Comparison of ENCODE assay signal across 9 mouse cellular contexts in the genomic region with DNA sequence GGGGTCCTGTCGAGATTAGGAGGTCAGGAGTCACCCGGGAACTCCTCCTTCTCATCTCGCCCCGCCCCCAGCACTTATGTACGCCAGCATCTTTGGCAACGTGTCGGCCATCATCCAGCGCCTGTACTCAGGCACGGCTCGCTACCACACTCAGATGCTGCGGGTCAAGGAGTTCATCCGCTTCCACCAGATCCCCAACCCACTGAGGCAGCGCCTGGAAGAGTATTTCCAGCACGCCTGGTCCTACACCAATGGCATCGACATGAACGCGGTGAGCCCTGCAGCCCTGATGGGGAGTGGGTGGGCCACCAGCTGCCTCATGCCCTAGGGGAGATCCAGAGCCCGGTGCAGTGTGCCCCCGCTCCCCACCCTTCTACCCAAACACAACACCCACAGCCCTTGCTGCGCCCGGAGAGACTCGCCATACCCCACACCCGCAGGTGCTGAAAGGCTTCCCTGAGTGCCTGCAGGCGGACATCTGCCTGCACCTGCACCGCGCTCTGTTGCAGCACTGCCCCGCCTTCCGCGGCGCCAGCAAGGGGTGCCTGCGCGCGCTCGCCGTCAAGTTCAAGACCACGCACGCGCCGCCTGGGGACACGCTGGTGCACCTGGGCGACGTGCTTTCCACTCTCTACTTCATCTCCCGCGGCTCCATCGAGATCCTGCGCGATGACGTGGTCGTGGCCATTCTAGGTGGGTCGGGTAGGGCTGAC. TPM values are rescaled to one million over a fixed set of nuclear protein-coding genes. Genes with fewer than 3 reads are reported as not detected.
A peak's percentile ranks its signal among the peaks of the same experiment; 100 is the strongest.
DNase-seq lines count a peak whose midpoint lies in the region; ATAC-seq and TF ChIP-seq lines count a peak whose summit lies in the region.
"Had no signal": no experiment of that assay in that cellular context is flagged by ENCODE, and none has a peak within 500 bp of the region (broad histone marks: within the 10 kb centered on the region; RNA-seq: fewer than 3 reads in every experiment).

No protein-coding gene starts in this region.

- WGBS in lung, embryonic 14.5 days, result under 1% methylated on average over 50 of the region's 50 CpGs
- 1% methylated on average over 50 of the region's 50 CpGs for WGBS in small intestine, adult 2 months

- H3K36me3 ChIP-seq in lung, embryonic 14.5 days (ENCODE audit: insufficient read depth), result no peaks in the 10 kb centered on the region
- H3K36me3 ChIP-seq in megakaryocyte, embryonic 14.5 days (replicated peaks; ENCODE audit: low read length), result no peaks in the 10 kb centered on the region
- no peaks in the 10 kb centered on the region for H3K36me3 ChIP-seq in small intestine, adult 2 months (ENCODE audit: control insufficient read depth, insufficient read depth, low read length)

- H3K9me3 ChIP-seq in lung, embryonic 14.5 days (ENCODE audit: low read depth, low read length), result no peaks in the 10 kb centered on the region
- no peaks in the 10 kb centered on the region for H3K9me3 ChIP-seq in megakaryocyte, embryonic 14.5 days

- peak; percentile 31; the same call in 1 of the 2 replicates for ATAC-seq in lung, embryonic 14.5 days (ENCODE audit: insufficient read depth)

- no peak overlapping the region for H3K27ac ChIP-seq in lung, embryonic 14.5 days (ENCODE audit: low read depth)
- no peak overlapping the region for H3K27ac ChIP-seq in small intestine, adult 2 months (ENCODE audit: insufficient read depth, low read depth, low read length)

- peak overlapping the region; percentile 32 for H3K9ac ChIP-seq in lung, embryonic 14.5 days

- TF ChIP-seq CTCF in lung, embryonic 14.5 days (IDR thresholded peaks at IDR 0.05; ENCODE audit: low read depth), result no peak
- TF ChIP-seq CTCF in small intestine, adult 2 months (IDR thresholded peaks at IDR 0.05; ENCODE audit: extremely low read depth, insufficient read length, insufficient replicate concordance, low read depth, low read length), result no peak

- DNase-seq in lung, embryonic 14.5 days, result peak; percentile 37
- DNase-seq in lung, postnatal 14 days, result no peak
- peak; percentile 68 for DNase-seq in embryo, embryonic 11 days
- DNase-seq in induced T-regulatory cell, adult 2 months (ENCODE audit: low read depth), result peak; percentile 52
- DNase-seq in adrenal gland, postnatal 10 days, result no peak
- DNase-seq in heart, adult 18-20 months, result no peak

- H3K4me2 ChIP-seq in lung, embryonic 14.5 days, result peak overlapping the region; percentile 59

- H3K4me1 ChIP-seq in lung, embryonic 14.5 days (ENCODE audit: insufficient read depth), result no peaks in the 10 kb centered on the region
- peaks cover 18% of the 10 kb centered on the region for H3K4me1 ChIP-seq in megakaryocyte, embryonic 14.5 days
- H3K4me1 ChIP-seq in small intestine, adult 2 months (ENCODE audit: control insufficient read depth, insufficient read depth, insufficient read length, low read length), result peaks cover 6% of the 10 kb centered on the region

- no peak for TF ChIP-seq POLR2A in small intestine, adult 2 months (IDR thresholded peaks at IDR 0.05; ENCODE audit: low read depth, low read length)

- peaks cover 23% of the 10 kb centered on the region for H3K27me3 ChIP-seq in lung, embryonic 14.5 days (ENCODE audit: insufficient read depth, low read length)
- peaks cover 98% of the 10 kb centered on the region for H3K27me3 ChIP-seq in megakaryocyte, embryonic 14.5 days (replicated peaks)
- H3K27me3 ChIP-seq in small intestine, adult 2 months (ENCODE audit: control insufficient read depth, insufficient read depth, low read length), result peaks cover 8% of the 10 kb centered on the region

- peak overlapping the region; percentile 24 for H3K4me3 ChIP-seq in lung, embryonic 14.5 days (ENCODE audit: low read depth, low read length)
- peak overlapping the region; percentile 62 for H3K4me3 ChIP-seq in megakaryocyte, embryonic 14.5 days (replicated peaks)
- peak overlapping the region; percentile 27 for H3K4me3 ChIP-seq in small intestine, adult 2 months (ENCODE audit: low read depth, low read length)

RNA-seq across cellular contexts. Expression of a gene that starts 12.3 kb away (rescaled TPM):
- 0.31 and 0.39 TPM in 2 replicates for polyA plus RNA-seq in lung, embryonic 14.5 days (2014; fragmentation: Nextera tagmentation; extraction: Ambion mirVana)
- not detected in 2 replicates for polyA plus RNA-seq in megakaryocyte, embryonic 14.5 days (2012; ENCODE audit: insufficient read depth, low replicate concordance)
- 0.88 and 2.6 TPM in 2 replicates for polyA plus RNA-seq in small intestine, adult 2 months (2012; rRNA removed)
- under 1 TPM; 0.24 to 0.61 TPM for total RNA-seq in adrenal gland, postnatal 10 days (2021)
- under 1 TPM in 1 of 2 experiments, not detected in 1; 0.15 TPM for total RNA-seq in heart, adult 18-20 months (2021)

RNA-seq across cellular contexts. Expression of a gene that starts 16.5 kb away (rescaled TPM):
- polyA plus RNA-seq in lung, embryonic 14.5 days (2014; fragmentation: Nextera tagmentation; extraction: Ambion mirVana), result 72.5 and 83.8 TPM in 2 replicates
- 1.7 and 5.8 TPM in 2 replicates for polyA plus RNA-seq in megakaryocyte, embryonic 14.5 days (2012; ENCODE audit: insufficient read depth, low replicate concordance)
- 18.7 and 30.9 TPM in 2 replicates for polyA plus RNA-seq in small intestine, adult 2 months (2012; rRNA removed)
- 10 to 100 TPM; 54.3 to 56.1 TPM for total RNA-seq in adrenal gland, postnatal 10 days (2021)
- 10 to 100 TPM; 40.0 to 41.6 TPM for total RNA-seq in heart, adult 18-20 months (2021)

RNA-seq across cellular contexts. Expression of a gene that starts 25.7 kb away (rescaled TPM):
- not detected in 2 replicates for polyA plus RNA-seq in lung, embryonic 14.5 days (2014; fragmentation: Nextera tagmentation; extraction: Ambion mirVana)
- polyA plus RNA-seq in megakaryocyte, embryonic 14.5 days (2012; ENCODE audit: insufficient read depth, low replicate concordance), result not detected in 2 replicates
- not detected in 2 replicates for polyA plus RNA-seq in small intestine, adult 2 months (2012; rRNA removed)
- not detected for total RNA-seq in adrenal gland, postnatal 10 days (2021)
- total RNA-seq in heart, adult 18-20 months (2021), result not detected
- total RNA-seq: neutrophil, adult 5-6 weeks had no signal

RNA-seq across cellular contexts. Expression of a gene that starts 45.7 kb away (rescaled TPM):
- polyA plus RNA-seq in lung, embryonic 14.5 days (2014; fragmentation: Nextera tagmentation; extraction: Ambion mirVana), result 9.5 TPM in 2 replicates
- polyA plus RNA-seq in megakaryocyte, embryonic 14.5 days (2012; ENCODE audit: insufficient read depth, low replicate concordance), result 2.7 and 3.8 TPM in 2 replicates
- 8.3 TPM in 2 replicates for polyA plus RNA-seq in small intestine, adult 2 months (2012; rRNA removed)
- total RNA-seq in adrenal gland, postnatal 10 days (2021), result 10 to 100 TPM; 40.8 to 52.4 TPM
- 10 to 100 TPM; 65.6 to 68.9 TPM for total RNA-seq in heart, adult 18-20 months (2021)

RNA-seq across cellular contexts. Expression of a gene that starts 52.5 kb away (rescaled TPM):
- polyA plus RNA-seq in lung, embryonic 14.5 days (2014; fragmentation: Nextera tagmentation; extraction: Ambion mirVana), result 4.8 and 5.4 TPM in 2 replicates
- polyA plus RNA-seq in megakaryocyte, embryonic 14.5 days (2012; ENCODE audit: insufficient read depth, low replicate concordance), result 0.17 and 0.89 TPM in 2 replicates
- 176 and 892 TPM in 2 replicates for polyA plus RNA-seq in small intestine, adult 2 months (2012; rRNA removed)
- total RNA-seq in adrenal gland, postnatal 10 days (2021), result 10 to 100 TPM; 12.9 to 15.4 TPM
- 10 to 100 TPM; 22.2 to 25.1 TPM for total RNA-seq in heart, adult 18-20 months (2021)

Comparison
In these comparisons a context has a peak if more than half of its experiments do, and no peak if none do; other contexts are left out.
1. DNase-seq: peak in lung, embryonic 14.5 days (single experiment), embryo, embryonic 11 days (single experiment) and induced T-regulatory cell, adult 2 months (single experiment); none in lung, postnatal 14 days (single experiment), adrenal gland, postnatal 10 days (single experiment) and heart, adult 18-20 months (0 of 2).
2. Peak in every context shown above with its lines, with median percentiles within 50 percentile points of each other: H3K4me3 ChIP-seq.